Mouse (Mus musculus) liver, embryonic 15.5 days (tissue): ENCODE results near the gene Slc31a1. TPM values are rescaled to one million over a fixed set of nuclear protein-coding genes. Genes with fewer than 3 reads are reported as not detected.

Source experiments
- ATAC-seq: fragments of 200-750 bp; cut with Nextera tagmentation; 2 replicates; pipeline ENCODE4 v1.8.0; 2017; ENCODE audit warnings: moderate number of reproducible peaks, mild to moderate bottlenecking, moderate library complexity; ENCODE audit not compliant: insufficient read depth
- H3K27ac ChIP-seq: fragments of 300-500 bp; sonication (generic); replicated peaks from 2 replicates; pipeline ENCODE4 v1.5.1; 2015; ENCODE audit warnings: mild to moderate bottlenecking, inconsistent platforms
- H3K27me3 ChIP-seq: fragments of 300-500 bp; sonication (generic); 2 replicates; pipeline ENCODE4 v1.6.1; 2015; ENCODE audit warnings: mild to moderate bottlenecking, inconsistent platforms
- H3K36me3 ChIP-seq: fragments of 300-500 bp; sonication (generic); replicated peaks from 2 replicates; pipeline ENCODE4 v1.6.1; 2015; ENCODE audit warnings: moderate library complexity, mild to moderate bottlenecking, inconsistent platforms
- H3K4me1 ChIP-seq: fragments of 300-500 bp; sonication (generic); replicated peaks from 2 replicates; pipeline ENCODE4 v1.6.1; 2015; ENCODE audit warnings: inconsistent platforms
- H3K4me2 ChIP-seq: fragments of 300-500 bp; sonication (generic); 2 replicates; pipeline ENCODE4 v1.6.1; 2015; ENCODE audit warnings: moderate library complexity, mild to moderate bottlenecking, inconsistent platforms
- H3K4me3 ChIP-seq: fragments of 300-500 bp; sonication (generic); replicated peaks from 2 replicates; pipeline ENCODE4 v1.5.1; 2015; ENCODE audit warnings: mild to moderate bottlenecking, inconsistent platforms
- H3K9ac ChIP-seq: fragments of 300-500 bp; sonication (generic); 2 replicates; pipeline ENCODE4 v1.6.1; 2015; ENCODE audit warnings: moderate library complexity, mild to moderate bottlenecking, inconsistent platforms
- H3K9me3 ChIP-seq: fragments of 300-500 bp; sonication (generic); replicated peaks from 2 replicates; pipeline ENCODE4 v1.6.1; 2016; ENCODE audit warnings: inconsistent platforms
- WGBS: fragments of 180-500 bp; shearing (Covaris S2); methylation state at CpG from one replicate; pipeline ENCODE4 v1.1.7; 2015; ENCODE audit warnings: mixed read lengths; ENCODE audit not compliant: insufficient replicate concordance; 5-methylcytosine and 5-hydroxymethylcytosine counted together
- polyA plus RNA-seq: library from polyadenylated mRNA; unstranded; fragments of >200 nt; fragmentation: Nextera tagmentation; extraction: Ambion mirVana; gene quantifications from 2 replicates; pipeline ENCODE4 v1.2.1, GENCODE M21; 2015

The Slc31a1 gene
- polyA plus RNA-seq, 1 experiment from 2014 or later: 51.4 TPM

DNA sequence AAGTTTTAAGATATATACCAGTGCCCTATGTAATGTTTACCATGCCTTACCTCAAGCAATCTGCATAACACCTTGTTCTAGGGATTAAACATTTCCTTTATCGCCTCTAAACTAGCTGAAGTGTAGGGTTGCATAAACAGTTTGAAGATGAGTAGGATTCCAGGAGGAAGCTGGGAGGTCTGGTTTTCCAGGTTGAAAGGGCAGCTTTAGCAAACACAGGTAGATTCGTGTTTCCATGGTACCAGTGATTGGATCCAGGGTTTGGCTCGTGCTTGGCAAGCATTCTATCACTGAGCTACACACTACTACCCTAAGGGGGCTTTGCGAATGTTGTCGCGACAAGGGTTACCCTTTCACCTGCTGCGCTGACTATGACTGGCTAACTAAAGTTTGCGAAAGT, 3.8 kb downstream of the Slc31a1 start:
- Histone ChIP-seq H3K4me3 (no peak overlapping the region), H3K27ac (0 out of 2 replicates have a peak overlapping the region, but pooled peaks have one; percentile 56), H3K36me3 (no peaks in the 10 kb centered on the region), H3K27me3 (no peaks in the 10 kb centered on the region), H3K4me2 (no peak overlapping the region), H3K9ac (no peak overlapping the region), H3K9me3 (no peaks in the 10 kb centered on the region), H3K4me1 (peaks cover 69% of the 10 kb centered on the region)
- 75% methylated on average over 8 of the region's 8 CpGs for WGBS
- no peak for ATAC-seq

DNA sequence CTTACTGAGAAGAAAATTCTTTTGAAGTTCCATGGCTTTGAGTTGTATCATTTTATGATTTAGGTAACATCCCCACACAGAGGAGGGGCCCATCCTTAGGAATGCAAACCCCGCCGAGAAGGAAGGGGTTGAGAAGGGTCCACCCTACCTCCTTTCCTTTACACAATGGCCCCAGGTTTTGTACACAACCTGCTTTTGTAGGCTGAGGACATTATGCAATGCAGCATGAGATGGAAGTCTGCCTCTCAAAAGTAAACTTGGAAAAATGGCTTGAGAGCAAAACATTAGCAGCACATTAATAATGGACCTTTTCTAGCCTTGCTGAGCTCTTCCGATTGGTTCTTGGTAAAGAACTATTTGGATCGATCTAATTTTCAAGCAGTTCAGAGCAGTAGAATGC, 5.8 kb downstream of the Slc31a1 start:
- H3K4me2 ChIP-seq: no peak overlapping the region
- ATAC-seq: no peak
- no peaks in the 10 kb centered on the region for H3K36me3 ChIP-seq
- H3K27me3 ChIP-seq: no peaks in the 10 kb centered on the region
- no peak overlapping the region for H3K4me3 ChIP-seq
- 69% methylated on average over 4 of the region's 4 CpGs for WGBS
- H3K4me1 ChIP-seq: peaks cover 75% of the 10 kb centered on the region
- no peak overlapping the region for H3K9ac ChIP-seq
- H3K27ac ChIP-seq: peak overlapping the region; percentile 55
- H3K9me3 ChIP-seq: no peaks in the 10 kb centered on the region

DNA sequence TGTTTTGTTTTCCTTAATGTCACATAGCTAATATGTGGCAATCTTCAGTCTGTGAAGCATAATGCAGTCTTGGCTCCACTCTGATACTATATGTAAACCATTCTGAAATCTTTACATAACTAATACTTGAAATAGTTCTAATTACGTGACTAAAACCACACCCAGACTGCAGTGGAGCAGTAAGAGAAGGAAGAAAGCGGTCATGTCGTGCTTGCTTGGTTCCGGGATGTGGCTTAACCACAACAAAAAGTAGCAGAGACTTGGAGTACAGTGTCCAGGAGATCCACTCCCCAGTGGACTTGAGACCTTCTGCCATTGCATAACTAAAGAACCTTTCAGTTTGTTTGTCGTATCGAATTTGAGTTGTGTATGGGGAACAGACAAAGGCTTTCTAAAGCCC, 7.1 kb downstream of the Slc31a1 start:
- peak overlapping the region; percentile 35 for H3K27ac ChIP-seq
- 46% methylated on average over 6 of the region's 6 CpGs for WGBS
- no peak for ATAC-seq

DNA sequence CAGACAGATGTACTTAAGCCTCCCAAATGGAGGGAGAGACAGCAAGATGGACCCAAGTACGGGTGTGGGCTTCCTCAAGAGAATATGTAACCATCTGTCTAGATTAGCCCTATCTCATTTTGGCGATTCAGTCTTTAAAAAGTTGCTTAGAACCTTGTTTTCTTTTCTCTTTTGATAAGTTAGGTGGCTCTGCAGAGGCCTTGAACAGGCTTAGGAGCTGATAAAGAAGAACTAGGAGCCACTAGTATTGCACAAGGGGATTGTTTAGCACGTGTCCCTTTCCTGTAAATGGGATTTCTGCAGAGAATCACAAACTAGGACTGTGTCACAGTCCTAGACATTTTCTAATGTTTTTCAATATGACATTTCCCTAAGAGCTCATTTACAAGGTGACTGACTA, 8.6 kb downstream of the Slc31a1 start:
- H3K4me1 ChIP-seq: peaks cover 88% of the 10 kb centered on the region
- peak overlapping the region; percentile 39 for H3K4me2 ChIP-seq
- WGBS: 8% methylated on average over 3 of the region's 3 CpGs
- peak; percentile 76 for ATAC-seq
- H3K27me3 ChIP-seq: no peaks in the 10 kb centered on the region
- no peaks in the 10 kb centered on the region for H3K9me3 ChIP-seq
- H3K36me3 ChIP-seq: no peaks in the 10 kb centered on the region
- no peak overlapping the region for H3K4me3 ChIP-seq
- H3K27ac ChIP-seq: peak overlapping the region; percentile 81
- H3K9ac ChIP-seq: no peak overlapping the region

More for the DNA sequence above, 7.1 kb downstream of the Slc31a1 start:
- peak overlapping the region; percentile 34 for H3K4me2 ChIP-seq
- H3K4me3 ChIP-seq: no peak overlapping the region
- no peak overlapping the region for H3K9ac ChIP-seq
- no peaks in the 10 kb centered on the region for H3K36me3 ChIP-seq
- peaks cover 77% of the 10 kb centered on the region for H3K4me1 ChIP-seq
- H3K27me3 ChIP-seq: no peaks in the 10 kb centered on the region
- no peaks in the 10 kb centered on the region for H3K9me3 ChIP-seq

DNA sequence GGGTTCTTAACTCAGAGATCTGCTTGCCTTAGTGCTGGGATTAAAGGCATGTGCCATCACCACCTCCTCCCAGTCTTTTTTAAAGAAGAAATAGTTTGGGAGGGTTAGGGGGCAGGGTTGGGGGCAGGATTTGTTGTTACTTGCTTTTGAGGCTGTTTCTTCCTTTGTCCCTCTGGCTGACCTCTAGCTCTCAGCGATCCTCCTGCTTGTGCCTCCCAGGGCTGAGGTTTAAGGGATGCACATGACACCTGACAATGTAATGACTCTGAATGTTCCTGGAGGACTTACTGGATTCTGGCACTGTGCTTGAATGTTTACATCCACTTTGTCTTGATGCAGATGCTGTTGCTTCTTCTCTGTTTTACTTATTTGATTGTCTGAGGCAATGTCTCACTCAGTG, 11.9 kb downstream of the Slc31a1 start:
- H3K9ac ChIP-seq: no peak overlapping the region
- H3K9me3 ChIP-seq: no peaks in the 10 kb centered on the region
- H3K27ac ChIP-seq: peak overlapping the region; percentile 2; the same call in 1 of the 2 replicates
- WGBS: 79% methylated on average over 1 of the region's 1 CpGs
- no peaks in the 10 kb centered on the region for H3K36me3 ChIP-seq
- ATAC-seq: no peak
- no peak overlapping the region for H3K4me3 ChIP-seq
- H3K4me1 ChIP-seq: peaks cover 80% of the 10 kb centered on the region
- H3K27me3 ChIP-seq: no peaks in the 10 kb centered on the region
- H3K4me2 ChIP-seq: no peak overlapping the region

DNA sequence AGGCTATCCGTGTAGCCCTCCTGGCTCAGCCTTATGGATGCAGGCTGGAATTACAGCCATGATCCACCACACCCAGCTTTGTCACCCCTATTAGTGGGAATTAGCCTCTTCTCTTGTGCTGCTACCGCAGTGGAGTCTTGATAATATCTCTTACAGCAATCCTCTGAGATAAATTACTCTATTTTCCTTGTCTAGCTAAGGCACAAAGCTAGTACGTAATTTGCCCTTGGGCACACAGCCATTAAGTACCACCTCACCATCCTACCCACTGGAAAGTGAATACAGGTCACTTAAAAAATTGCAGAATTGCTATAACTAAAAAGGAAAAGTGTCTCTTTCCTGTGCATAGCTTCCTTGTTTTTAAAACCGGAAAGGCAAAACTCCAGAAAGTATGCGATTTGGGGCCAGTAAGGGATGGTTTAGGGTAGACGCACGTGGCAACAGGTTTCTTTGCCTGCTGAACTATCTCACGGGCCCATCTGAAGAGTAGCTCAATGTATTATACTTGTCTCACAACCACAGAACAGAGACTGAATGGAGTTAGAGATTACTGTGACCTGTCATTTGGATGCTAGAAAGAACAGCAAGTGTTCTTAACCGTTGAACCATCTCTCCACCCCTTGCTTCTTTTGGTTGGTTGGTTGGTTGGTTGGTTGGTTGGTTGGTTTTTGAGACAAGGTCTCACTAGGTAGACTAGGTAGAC, 12.4 kb downstream of the Slc31a1 start:
- Histone ChIP-seq H3K9me3 (no peaks in the 10 kb centered on the region), H3K9ac (no peak overlapping the region), H3K27me3 (no peaks in the 10 kb centered on the region), H3K4me3 (no peak overlapping the region), H3K4me2 (no peak overlapping the region), H3K27ac (no peak overlapping the region; the same call in 1 of the 2 replicates), H3K36me3 (no peaks in the 10 kb centered on the region), H3K4me1 (peaks cover 75% of the 10 kb centered on the region)
- 37% methylated on average over 9 of the region's 9 CpGs for WGBS
- no peak for ATAC-seq

DNA sequence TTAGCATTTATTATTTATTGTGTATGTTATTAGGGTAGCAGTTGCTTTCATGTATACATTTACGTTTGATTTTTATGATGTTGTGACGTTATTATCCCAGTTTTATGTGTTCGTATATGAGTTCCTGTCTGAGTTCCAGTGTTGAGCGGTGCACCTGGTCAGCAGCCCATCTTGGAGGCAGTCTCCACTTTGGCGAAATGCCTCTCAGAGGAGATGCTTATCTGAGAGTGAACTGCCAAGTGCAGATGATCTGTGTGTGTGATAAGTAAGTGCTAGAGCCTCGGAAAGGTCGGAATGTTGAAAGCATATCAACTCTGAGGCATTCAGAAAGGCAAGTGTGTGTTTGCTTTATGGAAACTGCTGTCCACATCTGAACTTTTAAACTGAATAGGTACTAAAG, 13.1 kb downstream of the Slc31a1 start:
- H3K4me3 ChIP-seq: no peak overlapping the region
- no peaks in the 10 kb centered on the region for H3K9me3 ChIP-seq
- H3K4me1 ChIP-seq: peaks cover 70% of the 10 kb centered on the region
- no peak overlapping the region for H3K4me2 ChIP-seq
- H3K27me3 ChIP-seq: no peaks in the 10 kb centered on the region
- no peak for ATAC-seq
- no peak overlapping the region for H3K27ac ChIP-seq
- no peak overlapping the region for H3K9ac ChIP-seq
- H3K36me3 ChIP-seq: no peaks in the 10 kb centered on the region
- WGBS: 62% methylated on average over 7 of the region's 7 CpGs

DNA sequence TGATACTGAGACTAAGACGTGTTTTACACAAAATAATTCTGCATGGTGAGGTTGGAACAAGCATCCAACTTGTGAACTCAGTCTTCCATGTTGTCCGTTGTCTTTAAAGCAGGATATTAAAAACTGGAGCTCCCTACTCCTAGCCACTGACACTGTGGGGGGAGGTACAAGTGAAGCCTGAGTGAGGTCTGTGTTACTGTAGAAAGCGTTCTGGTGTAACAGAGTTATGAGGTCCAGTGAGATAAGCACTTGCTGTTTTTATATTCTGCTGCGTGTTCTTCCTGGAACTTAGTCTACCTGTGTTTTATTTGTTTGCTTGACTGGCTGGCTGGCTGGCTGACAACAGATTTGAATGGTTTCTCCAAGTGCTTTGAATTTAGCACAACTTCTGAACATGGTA, 13.8 kb downstream of the Slc31a1 start:
- H3K27ac ChIP-seq: peak overlapping the region; percentile 63
- no peak for ATAC-seq
- no peaks in the 10 kb centered on the region for H3K9me3 ChIP-seq
- WGBS: 34% methylated on average over 4 of the region's 4 CpGs
- no peak overlapping the region for H3K9ac ChIP-seq
- no peak overlapping the region; the same call in 1 of the 2 replicates for H3K4me2 ChIP-seq
- H3K27me3 ChIP-seq: no peaks in the 10 kb centered on the region
- H3K4me3 ChIP-seq: no peak overlapping the region
- no peaks in the 10 kb centered on the region for H3K36me3 ChIP-seq
- peaks cover 68% of the 10 kb centered on the region for H3K4me1 ChIP-seq

DNA sequence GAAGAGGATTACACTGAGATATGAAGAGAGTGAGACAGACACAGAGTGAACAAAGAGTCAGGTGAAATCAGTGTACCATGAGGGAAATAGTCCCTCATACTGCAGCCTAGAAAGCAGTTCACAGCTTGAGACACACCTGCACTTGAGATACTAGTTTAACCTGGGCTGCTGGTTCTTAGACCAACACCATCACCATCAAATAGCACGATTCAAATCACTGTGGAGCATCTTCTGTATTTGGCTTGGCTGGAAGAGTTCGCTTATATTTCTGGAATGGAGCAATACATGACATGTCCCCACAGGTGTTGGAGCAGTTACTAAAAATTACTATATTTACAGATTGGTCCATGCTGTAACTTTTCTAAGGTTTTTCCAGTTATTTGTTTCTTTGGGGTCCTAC, 15.6 kb downstream of the Slc31a1 start:
- no peak for ATAC-seq
- WGBS: 79% methylated on average over 2 of the region's 2 CpGs
- no peak overlapping the region for H3K27ac ChIP-seq
- no peak overlapping the region for H3K4me3 ChIP-seq
- no peak overlapping the region for H3K9ac ChIP-seq
- H3K36me3 ChIP-seq: no peaks in the 10 kb centered on the region
- H3K9me3 ChIP-seq: no peaks in the 10 kb centered on the region
- H3K4me2 ChIP-seq: no peak overlapping the region
- H3K27me3 ChIP-seq: no peaks in the 10 kb centered on the region
- peaks cover 63% of the 10 kb centered on the region for H3K4me1 ChIP-seq

DNA sequence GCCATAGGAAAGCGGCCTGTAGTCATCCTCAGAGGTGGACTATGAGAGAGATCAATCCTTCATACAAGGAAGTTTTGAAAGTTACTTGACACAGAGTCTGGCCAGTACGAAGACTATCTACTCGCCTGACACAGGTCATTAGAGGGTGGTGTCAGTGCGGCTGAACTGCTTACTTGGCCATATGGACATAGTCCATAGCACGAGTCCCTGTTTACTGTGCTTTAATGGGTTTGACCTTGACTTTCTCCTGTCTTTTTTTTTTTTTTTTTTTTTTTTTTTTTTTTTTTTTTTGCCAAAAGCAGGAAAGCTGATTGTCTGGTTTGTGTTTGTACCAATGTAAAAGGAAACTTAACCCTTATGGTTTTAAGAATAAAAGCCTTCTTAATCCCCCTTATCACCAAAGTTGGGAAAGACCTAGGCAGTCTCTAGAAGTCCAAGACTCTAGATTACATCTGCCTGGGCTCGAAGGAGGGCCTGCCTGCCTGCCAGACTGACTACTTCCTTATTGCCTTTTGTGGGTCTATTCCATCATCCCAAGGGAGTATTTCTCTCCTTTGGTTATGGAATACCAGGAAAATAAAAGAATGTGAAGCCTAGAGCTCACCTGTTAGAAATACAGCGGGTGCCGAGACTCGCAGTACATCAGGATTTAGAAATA, 19.3 kb downstream of the Slc31a1 start:
- Histone ChIP-seq H3K4me2 (no peak overlapping the region), H3K9me3 (no peaks in the 10 kb centered on the region), H3K9ac (no peak overlapping the region), H3K27me3 (no peaks in the 10 kb centered on the region), H3K27ac (no peak overlapping the region), H3K4me1 (peaks cover 52% of the 10 kb centered on the region), H3K36me3 (0 out of 2 replicates have a peak, but pooled peaks cover 3% of the 10 kb centered on the region), H3K4me3 (no peak overlapping the region)
- no peak for ATAC-seq
- 64% methylated on average over 9 of the region's 9 CpGs for WGBS

DNA sequence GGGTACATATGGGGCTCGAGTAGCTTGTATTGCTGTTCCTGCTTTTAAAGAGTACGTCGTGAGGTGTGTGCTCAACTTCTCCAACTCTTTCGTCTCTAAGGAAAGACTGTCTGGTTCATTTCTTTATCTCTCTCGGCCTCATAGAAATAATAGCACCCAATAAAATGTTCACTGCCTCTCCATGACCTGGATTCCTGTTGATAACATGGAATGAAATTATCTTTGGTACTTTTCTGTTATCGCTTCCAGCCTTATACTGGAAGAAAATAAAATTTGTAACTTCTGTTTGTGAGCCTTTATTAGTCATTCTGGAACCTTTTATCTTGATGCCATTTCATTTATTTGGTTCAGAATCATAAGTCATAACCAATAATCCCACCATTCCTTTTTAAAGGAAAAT, 22.7 kb downstream of the Slc31a1 start:
- peaks cover 26% of the 10 kb centered on the region for H3K36me3 ChIP-seq
- 0 out of 2 replicates have a peak overlapping the region, but pooled peaks have one; percentile 35 for H3K27ac ChIP-seq
- no peak overlapping the region for H3K9ac ChIP-seq
- peaks cover 46% of the 10 kb centered on the region for H3K4me1 ChIP-seq
- H3K9me3 ChIP-seq: no peaks in the 10 kb centered on the region
- 54% methylated on average over 6 of the region's 6 CpGs for WGBS
- H3K4me3 ChIP-seq: no peak overlapping the region
- ATAC-seq: no peak
- H3K27me3 ChIP-seq: no peaks in the 10 kb centered on the region
- 0 out of 2 replicates have a peak overlapping the region, but pooled peaks have one; percentile 29 for H3K4me2 ChIP-seq
